Mouse (Mus musculus) heart, embryonic 13.5 days (tissue): ENCODE data around the gene Slc3a2. TPM values are rescaled to one million over a fixed set of nuclear protein-coding genes. Genes with fewer than 3 reads are reported as not detected.
A peak's percentile ranks its signal among the peaks of the same experiment; 100 is the strongest.

ENCODE experiments used
- ATAC-seq: fragments of 200-750 bp; cut with Nextera tagmentation; 2 replicates; pipeline ENCODE4 v1.8.0; 2017; ENCODE audit warnings: moderate TSS enrichment; ENCODE audit not compliant: insufficient number of reproducible peaks, low FRiP score, low TSS enrichment; ENCODE audit errors: extremely low read depth
- H3K27ac ChIP-seq: fragments of 300-500 bp; sonication (generic); replicated peaks from 2 replicates; pipeline ENCODE4 v1.5.1; 2015; ENCODE audit warnings: moderate library complexity, mild to moderate bottlenecking, inconsistent platforms
- H3K27me3 ChIP-seq: fragments of 300-500 bp; sonication (generic); replicated peaks from 2 replicates; pipeline ENCODE4 v1.6.1; 2015; ENCODE audit warnings: mild to moderate bottlenecking, inconsistent platforms
- H3K36me3 ChIP-seq: fragments of 300-500 bp; sonication (generic); 2 replicates; pipeline ENCODE4 v1.6.1; 2015; ENCODE audit warnings: mild to moderate bottlenecking, inconsistent platforms
- H3K4me1 ChIP-seq: fragments of 300-500 bp; sonication (generic); 2 replicates; pipeline ENCODE4 v1.6.1; 2015; ENCODE audit warnings: inconsistent platforms
- H3K4me2 ChIP-seq: fragments of 300-500 bp; sonication (generic); 2 replicates; pipeline ENCODE4 v1.6.1; 2015; ENCODE audit warnings: inconsistent platforms, mild to moderate bottlenecking, moderate library complexity
- H3K4me3 ChIP-seq: fragments of 300-500 bp; sonication (generic); 2 replicates; pipeline ENCODE4 v1.5.1; 2015; ENCODE audit warnings: moderate library complexity, mild to moderate bottlenecking, inconsistent platforms
- H3K9ac ChIP-seq: fragments of 300-500 bp; sonication (generic); 2 replicates; pipeline ENCODE4 v1.6.1; 2015; ENCODE audit warnings: inconsistent platforms, mild to moderate bottlenecking, moderate library complexity
- H3K9me3 ChIP-seq: fragments of 300-500 bp; sonication (generic); 2 replicates; pipeline ENCODE4 v1.6.1; 2016; ENCODE audit warnings: inconsistent platforms
- WGBS: fragments of 180-500 bp; shearing (Covaris S2); methylation state at CpG from one replicate; pipeline ENCODE4 v1.1.7; 2015; ENCODE audit warnings: mixed read lengths; 5-methylcytosine and 5-hydroxymethylcytosine counted together
- polyA plus RNA-seq: library from polyadenylated mRNA; unstranded; fragments of >200 nt; fragmentation: Nextera tagmentation; extraction: Ambion mirVana; gene quantifications from 2 replicates; pipeline ENCODE4 v1.2.1, GENCODE M21; 2015

Slc3a2 gene
- polyA plus RNA-seq, 1 experiment from 2014 or later = 72.8 TPM

DNA sequence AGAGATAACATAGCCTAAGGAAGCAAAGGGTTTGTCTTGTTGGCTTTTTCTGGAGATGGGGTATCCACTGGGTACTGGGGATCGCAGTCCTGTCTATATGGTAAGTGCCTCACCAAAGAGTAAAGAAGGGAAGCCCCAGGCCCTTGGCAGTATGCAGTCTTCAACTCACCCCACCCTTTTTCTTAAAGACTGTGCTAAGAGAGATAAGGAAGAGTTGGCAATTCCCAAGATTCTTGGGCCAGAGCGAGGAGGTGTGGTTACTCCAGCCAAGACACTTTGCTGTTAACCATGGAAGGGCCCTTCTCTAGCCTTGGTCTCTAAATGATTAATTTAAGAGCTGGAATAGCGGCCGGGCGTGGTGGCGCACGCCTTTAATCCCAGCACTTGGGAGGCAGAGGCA is 16.2 kb downstream of the Slc3a2 start:
- H3K27ac ChIP-seq = no peak overlapping the region
- H3K36me3 ChIP-seq = peaks cover 57% of the 10 kb centered on the region
- WGBS = 90% methylated on average over 7 of the region's 7 CpGs
- H3K4me3 ChIP-seq = no peak overlapping the region
- no peak overlapping the region for H3K4me2 ChIP-seq
- H3K9ac ChIP-seq = no peak overlapping the region
- peaks cover 20% of the 10 kb centered on the region for H3K4me1 ChIP-seq
- H3K27me3 ChIP-seq = no peaks in the 10 kb centered on the region
- no peaks in the 10 kb centered on the region for H3K9me3 ChIP-seq
- ATAC-seq = no peak

DNA sequence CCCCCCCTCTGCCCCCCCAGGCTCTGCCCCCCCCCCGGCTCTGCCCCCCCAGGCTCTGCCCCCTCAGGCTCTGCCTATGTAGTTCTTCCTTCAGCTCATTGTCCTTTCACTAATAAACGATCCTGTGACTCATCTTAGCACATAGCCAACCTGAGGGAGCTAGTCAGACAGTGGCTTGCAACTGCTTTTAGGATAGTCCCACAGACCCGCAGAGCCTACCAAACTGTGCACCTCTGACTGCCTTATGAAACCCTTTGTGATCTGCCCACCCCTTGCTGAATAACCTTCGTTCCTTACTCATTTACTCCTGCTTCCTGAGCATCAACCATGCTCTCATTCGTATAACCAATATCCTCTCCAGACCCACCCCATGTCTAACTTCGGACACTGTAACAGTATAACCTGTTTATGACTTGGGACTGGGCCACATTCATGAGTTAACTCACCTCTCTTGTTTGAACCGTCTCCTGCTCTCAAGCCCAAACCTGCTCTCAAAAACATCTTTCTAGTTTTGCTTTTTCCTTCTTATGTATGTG is 17.0 kb downstream of the Slc3a2 start:
- WGBS = 80% methylated on average over 7 of the region's 7 CpGs
- ATAC-seq = no peak

DNA sequence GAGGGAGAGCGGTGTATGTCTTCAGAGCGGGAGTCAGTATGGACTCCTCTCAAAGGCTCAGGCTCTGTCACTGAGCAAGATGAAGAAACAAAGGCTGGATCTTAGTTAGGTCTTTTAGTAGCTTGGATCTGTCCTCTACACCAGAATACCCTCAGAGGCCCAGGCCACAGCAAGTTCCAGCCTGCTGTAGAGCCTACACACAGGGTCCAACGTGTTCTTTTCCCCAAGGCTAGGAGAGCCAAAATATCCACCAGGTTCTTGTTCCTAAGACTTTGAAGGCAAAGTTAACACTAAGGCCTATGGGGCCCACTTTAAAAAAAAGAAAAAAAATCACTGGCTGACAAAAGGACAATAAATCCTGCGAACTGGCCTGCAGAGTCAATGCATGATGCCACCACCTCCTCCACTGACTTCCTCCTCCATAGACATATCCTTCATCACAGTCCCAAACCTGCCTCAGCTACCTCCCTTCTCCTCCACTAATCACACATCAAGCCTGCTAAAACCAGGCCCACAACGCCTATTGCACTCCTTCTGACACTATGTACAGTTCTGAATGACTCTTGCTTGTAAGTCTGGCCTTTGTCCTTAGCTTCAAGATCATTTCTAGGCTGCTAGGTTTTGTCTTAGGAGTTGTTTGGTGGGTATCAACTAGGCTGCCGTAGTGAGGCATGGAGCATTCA is 18.0 kb downstream of the Slc3a2 start:
- Histone ChIP-seq H3K27ac (no peak overlapping the region), H3K4me3 (no peak overlapping the region), H3K9ac (no peak overlapping the region), H3K36me3 (peaks cover 39% of the 10 kb centered on the region), H3K9me3 (no peaks in the 10 kb centered on the region), H3K4me1 (peaks cover 3% of the 10 kb centered on the region), H3K27me3 (no peaks in the 10 kb centered on the region), H3K4me2 (no peak overlapping the region)
- WGBS = 76% methylated on average over 6 of the region's 6 CpGs
- ATAC-seq = no peak

More for the DNA sequence above, 17.0 kb downstream of the Slc3a2 start:
- Histone ChIP-seq H3K4me2 (no peak overlapping the region), H3K27me3 (no peaks in the 10 kb centered on the region), H3K36me3 (peaks cover 50% of the 10 kb centered on the region), H3K9ac (no peak overlapping the region), H3K9me3 (no peaks in the 10 kb centered on the region), H3K4me3 (no peak overlapping the region), H3K27ac (no peak overlapping the region), H3K4me1 (peaks cover 13% of the 10 kb centered on the region)

DNA sequence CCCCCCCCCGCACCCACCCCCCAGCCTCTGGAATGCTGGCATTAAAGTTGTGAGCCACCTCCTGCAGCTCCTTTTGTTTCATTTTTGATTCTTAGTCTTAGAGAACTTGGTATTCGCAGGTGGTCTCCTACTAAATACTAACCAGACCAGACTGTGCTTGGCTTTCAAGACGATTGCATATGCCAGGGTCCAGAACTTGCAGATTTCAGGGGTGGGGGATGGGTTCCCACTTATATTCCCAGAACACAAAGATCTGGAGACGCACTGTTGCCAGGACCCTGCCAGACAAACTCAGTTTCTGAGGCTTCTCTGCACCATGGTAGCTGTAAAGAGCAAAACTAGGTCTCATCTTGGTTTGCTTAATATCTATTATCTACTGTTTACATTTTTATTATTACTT is 19.6 kb downstream of the Slc3a2 start:
- peaks cover 23% of the 10 kb centered on the region for H3K36me3 ChIP-seq
- H3K9ac ChIP-seq = no peak overlapping the region
- no peaks in the 10 kb centered on the region for H3K4me1 ChIP-seq
- H3K27me3 ChIP-seq = no peaks in the 10 kb centered on the region
- 74% methylated on average over 3 of the region's 4 CpGs for WGBS
- ATAC-seq = no peak
- H3K4me3 ChIP-seq = no peak overlapping the region
- H3K27ac ChIP-seq = no peak overlapping the region
- H3K4me2 ChIP-seq = no peak overlapping the region
- no peaks in the 10 kb centered on the region for H3K9me3 ChIP-seq

DNA sequence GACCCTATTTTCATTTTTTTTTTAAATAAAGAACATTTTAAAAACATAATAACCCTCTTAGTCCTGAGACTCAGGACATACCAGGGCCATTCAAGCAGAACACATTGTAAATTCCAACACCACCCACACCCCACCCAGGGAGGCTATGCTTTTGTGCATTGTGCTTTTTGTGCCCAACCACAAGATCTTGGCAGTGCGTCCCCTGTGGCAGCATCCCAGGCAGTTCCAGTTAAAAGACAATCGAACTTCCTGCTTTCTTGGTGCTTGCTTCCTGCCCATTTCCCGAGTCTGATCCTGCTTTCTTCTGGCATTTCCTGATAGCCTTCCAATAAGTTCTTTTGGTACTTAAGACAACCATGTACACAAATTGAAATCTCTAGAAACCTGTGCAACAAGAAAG is 20.7 kb downstream of the Slc3a2 start:
- Histone ChIP-seq H3K27me3 (no peaks in the 10 kb centered on the region), H3K27ac (no peak overlapping the region; the same call in 1 of the 2 replicates), H3K4me3 (no peak overlapping the region), H3K4me2 (no peak overlapping the region), H3K9ac (no peak overlapping the region), H3K4me1 (no peaks in the 10 kb centered on the region), H3K36me3 (peaks cover 12% of the 10 kb centered on the region), H3K9me3 (no peaks in the 10 kb centered on the region)
- no peak for ATAC-seq
- 59% methylated on average over 3 of the region's 3 CpGs for WGBS

DNA sequence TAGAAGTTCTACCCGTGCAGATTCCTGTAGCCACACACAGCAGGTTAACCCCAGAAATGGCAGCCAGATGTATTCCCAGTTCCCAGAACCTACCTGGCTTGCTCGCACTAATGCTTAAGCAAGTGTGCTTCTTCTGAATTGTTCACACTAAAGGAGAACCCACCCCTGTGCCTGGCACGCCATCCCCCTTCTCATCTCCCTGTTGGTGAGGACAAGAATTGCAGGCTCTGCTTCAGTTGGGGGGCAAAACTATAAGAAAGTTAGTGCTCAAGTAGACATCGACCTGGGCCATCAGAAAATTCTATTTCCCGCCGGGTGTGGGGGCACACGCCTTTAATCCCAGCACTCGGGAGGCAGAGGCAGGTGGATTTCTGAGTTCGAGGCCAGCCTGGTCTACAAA is 23.5 kb downstream of the Slc3a2 start:
- Histone ChIP-seq H3K9ac (no peak overlapping the region), H3K9me3 (no peaks in the 10 kb centered on the region), H3K27ac (no peak overlapping the region), H3K4me3 (no peak overlapping the region), H3K4me2 (no peak overlapping the region), H3K27me3 (no peaks in the 10 kb centered on the region), H3K4me1 (no peaks in the 10 kb centered on the region), H3K36me3 (no peaks in the 10 kb centered on the region)
- ATAC-seq = no peak
- 68% methylated on average over 9 of the region's 9 CpGs for WGBS

DNA sequence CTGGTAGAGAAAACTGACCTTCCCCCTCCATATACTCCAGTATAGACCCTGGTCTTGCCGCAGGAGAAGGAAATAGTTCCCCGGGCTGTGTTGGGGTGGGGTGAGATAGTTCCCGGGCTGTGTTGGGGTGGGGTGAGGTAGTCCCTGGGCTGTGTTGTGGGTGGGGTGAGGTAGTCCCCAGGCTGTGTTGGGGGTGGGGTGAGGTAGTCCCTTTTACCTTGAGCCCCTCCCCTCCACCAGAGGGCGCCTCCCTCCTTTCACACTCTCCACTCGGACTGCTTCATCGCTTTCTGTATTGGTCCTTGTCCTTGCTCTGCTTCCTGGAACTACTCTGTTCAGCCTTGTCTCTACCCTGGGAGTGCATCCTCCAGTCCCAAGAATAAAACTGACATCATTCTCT is 27.8 kb downstream of the Slc3a2 start:
- Histone ChIP-seq H3K9ac (no peak overlapping the region), H3K36me3 (no peaks in the 10 kb centered on the region), H3K4me2 (no peak overlapping the region), H3K9me3 (no peaks in the 10 kb centered on the region), H3K27ac (no peak overlapping the region), H3K4me1 (no peaks in the 10 kb centered on the region), H3K4me3 (no peak overlapping the region), H3K27me3 (no peaks in the 10 kb centered on the region)
- ATAC-seq = 0 out of 2 replicates have a peak, but pooled peaks have one; percentile 31
- WGBS = 42% methylated on average over 6 of the region's 6 CpGs

DNA sequence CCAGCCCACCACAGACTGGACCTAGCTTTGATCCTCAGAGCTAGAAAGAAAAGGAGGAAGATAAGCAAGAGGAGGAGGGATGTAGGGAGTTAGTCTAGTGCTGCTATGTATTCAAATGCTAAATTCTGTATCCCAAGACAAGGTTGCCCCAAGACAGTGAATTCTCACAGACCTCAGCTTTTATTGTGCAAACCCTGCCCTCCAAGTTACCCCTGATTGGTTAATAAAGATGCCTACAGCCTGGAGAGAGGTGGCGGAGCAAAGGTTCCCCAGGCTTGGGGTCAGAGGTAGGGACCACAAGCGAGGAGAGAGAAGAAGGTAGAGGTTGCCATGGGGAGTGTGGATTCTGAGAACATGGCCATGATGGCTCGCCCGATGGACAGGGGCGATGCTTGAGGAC is 30.4 kb downstream of the Slc3a2 start:
- no peaks in the 10 kb centered on the region for H3K27me3 ChIP-seq
- H3K27ac ChIP-seq = no peak overlapping the region
- no peaks in the 10 kb centered on the region for H3K9me3 ChIP-seq
- no peak for ATAC-seq
- no peak overlapping the region for H3K4me2 ChIP-seq
- H3K4me1 ChIP-seq = no peaks in the 10 kb centered on the region
- H3K36me3 ChIP-seq = no peaks in the 10 kb centered on the region
- no peak overlapping the region for H3K4me3 ChIP-seq
- no peak overlapping the region for H3K9ac ChIP-seq
- 72% methylated on average over 5 of the region's 5 CpGs for WGBS

DNA sequence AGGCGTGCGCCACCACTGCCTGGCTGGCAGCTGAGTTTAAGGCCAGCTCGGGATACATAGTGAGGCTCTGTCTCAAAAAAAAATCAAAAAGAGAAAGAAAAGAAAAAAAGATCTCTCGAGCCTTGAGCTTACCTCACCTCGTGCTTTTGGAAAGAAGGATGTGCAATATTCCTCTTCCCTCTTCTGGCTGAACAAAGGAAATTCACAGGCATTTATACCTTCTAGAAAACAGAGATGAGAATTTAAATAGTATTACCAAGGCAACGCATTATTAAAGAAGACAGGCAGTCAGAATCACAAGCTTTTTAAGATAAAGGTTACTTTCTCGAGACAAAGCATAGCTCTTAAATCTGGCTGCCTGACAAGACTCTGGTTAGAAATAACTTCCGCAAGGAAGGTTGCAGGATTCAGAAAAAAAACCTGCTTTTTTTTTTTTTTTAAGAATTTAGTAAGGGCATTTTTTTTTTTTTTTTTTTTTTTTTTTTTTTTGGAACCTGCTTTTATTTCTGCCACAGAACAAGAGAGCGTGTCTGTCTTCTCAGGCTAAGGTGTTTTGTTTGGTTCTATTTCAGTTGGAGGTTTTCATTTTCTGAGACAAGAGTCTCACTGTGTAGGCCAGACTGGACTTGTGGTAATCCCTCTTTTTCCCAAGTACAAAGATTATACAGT is 31.2 kb downstream of the Slc3a2 start:
- no peak for ATAC-seq
- Histone ChIP-seq H3K9ac (no peak overlapping the region), H3K36me3 (no peaks in the 10 kb centered on the region), H3K9me3 (no peaks in the 10 kb centered on the region), H3K4me3 (no peak overlapping the region), H3K27me3 (no peaks in the 10 kb centered on the region), H3K27ac (no peak overlapping the region), H3K4me2 (no peak overlapping the region), H3K4me1 (no peaks in the 10 kb centered on the region)
- 56% methylated on average over 9 of the region's 9 CpGs for WGBS

DNA sequence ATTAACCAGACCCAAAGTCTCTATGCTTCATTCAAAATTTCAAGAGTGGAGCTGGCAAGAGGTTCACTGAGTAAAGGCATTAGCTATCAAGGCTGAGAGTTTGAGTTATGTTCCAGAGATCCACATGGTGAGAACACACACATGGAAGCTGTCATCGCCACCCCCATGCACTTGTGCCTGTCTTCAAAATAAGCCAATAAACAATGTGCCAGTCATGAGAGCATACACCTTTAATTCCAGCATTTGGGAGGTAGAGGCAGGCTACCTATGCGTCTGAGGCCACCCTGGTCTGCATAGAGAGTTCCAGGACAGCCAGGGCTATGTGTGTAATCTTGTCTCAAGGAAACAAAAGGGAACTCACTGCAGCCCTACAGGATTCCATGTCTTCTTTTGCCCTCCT is 39.5 kb downstream of the Slc3a2 start:
- Histone ChIP-seq H3K4me1 (0 out of 2 replicates have a peak, but pooled peaks cover 11% of the 10 kb centered on the region), H3K27me3 (peaks cover 8% of the 10 kb centered on the region; the same call in 1 of the 2 replicates), H3K9ac (no peak overlapping the region), H3K4me2 (no peak overlapping the region), H3K36me3 (no peaks in the 10 kb centered on the region), H3K4me3 (no peak overlapping the region), H3K27ac (no peak overlapping the region), H3K9me3 (no peaks in the 10 kb centered on the region)
- ATAC-seq = no peak; the same call in 1 of the 2 replicates
- whole genome bisulfite sequencing = 55% methylated on average over 2 of the region's 2 CpGs

DNA sequence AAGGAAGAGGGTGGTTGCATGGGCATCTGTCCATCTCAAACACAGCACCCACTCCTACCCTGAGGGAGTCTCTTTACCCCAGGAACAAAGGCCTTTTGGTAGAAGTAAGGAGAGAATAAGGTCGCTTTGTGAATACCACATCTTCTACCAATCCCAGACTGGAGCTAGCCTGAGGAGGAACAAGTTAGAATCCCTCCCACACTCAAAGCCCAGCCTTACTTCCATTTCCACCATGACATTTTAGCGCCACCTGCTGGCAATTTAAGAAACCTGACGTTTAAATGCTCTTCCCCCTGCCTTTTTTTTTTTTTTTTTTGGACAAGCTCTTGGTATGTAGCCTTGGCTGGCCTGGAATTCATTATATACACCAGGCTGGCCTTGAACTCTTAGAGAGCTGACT is 40.2 kb downstream of the Slc3a2 start:
- Histone ChIP-seq H3K9ac (no peak overlapping the region), H3K4me1 (0 out of 2 replicates have a peak, but pooled peaks cover 11% of the 10 kb centered on the region), H3K4me3 (no peak overlapping the region), H3K4me2 (no peak overlapping the region), H3K27me3 (peaks cover 13% of the 10 kb centered on the region; the same call in 1 of the 2 replicates), H3K27ac (no peak overlapping the region), H3K36me3 (no peaks in the 10 kb centered on the region), H3K9me3 (no peaks in the 10 kb centered on the region)
- 3% methylated on average over 3 of the region's 3 CpGs for WGBS
- ATAC-seq = no peak
